Mouse (Mus musculus): ENCODE results near the gene Amph.
"Not testable (repeated sequence)": the region's sequence is repeated elsewhere in the genome, so short reads cannot be mapped to it uniquely, and the experiment has no call there.

Amph gene

DNA sequence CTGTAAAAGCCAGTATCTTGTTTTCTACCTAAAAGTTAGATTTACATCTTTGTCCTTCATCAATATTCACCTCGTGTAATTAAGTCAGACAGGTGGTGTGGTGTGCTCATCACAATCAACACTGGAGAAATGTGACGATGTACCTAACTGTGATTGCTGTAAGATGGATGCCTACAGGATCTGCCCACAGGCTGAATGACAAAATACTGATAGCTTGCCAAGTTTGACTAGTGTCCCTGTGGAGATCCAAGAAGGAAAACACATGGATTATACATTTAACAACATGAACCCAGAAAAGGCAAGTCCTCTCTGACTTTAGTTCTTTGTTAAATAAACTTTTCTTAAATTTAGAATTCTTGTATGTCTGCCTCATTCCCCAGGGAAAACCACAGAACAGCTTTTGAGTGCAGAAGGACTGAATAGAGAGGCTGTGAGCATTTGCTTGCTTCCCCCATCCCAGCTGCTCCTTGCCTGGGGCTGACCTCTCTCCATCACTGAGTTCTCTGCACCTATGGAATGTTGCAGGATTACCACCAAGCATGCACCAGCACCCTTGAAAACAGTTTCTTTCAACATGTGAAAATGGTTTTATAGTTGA lies 77.2 kb downstream of the Amph start:
- DNase-seq (ENCODE audit: low spot score in 2 of 2), result no peak

DNA sequence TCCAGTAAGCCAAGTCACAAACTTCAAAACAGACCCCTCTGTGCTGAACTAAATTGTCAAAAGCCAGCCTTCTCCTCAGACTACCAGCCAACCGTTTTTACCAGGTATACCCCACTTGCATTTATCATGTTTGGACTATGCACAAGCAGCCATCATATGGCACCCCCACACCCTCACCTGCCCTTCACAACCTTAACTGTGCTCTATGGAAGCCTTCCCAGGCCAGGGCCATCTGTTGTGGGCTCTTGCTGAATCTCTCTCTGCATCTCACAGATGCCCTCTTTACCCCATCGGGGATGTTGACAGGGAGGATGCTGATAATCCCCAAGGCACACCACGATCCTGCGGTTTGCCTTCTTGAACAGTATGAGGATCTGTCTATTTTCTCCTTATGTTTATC lies 77.9 kb downstream of the Amph start:
- DNase-seq (ENCODE audit: low spot score in 2 of 2), result no peak

- no peak for DNase-seq (ENCODE audit: low spot score in 2 of 2)
Observed at GRCm38 (mm10) chr13:19026923-19027322, 78.9 kb downstream of the Amph start.

DNA sequence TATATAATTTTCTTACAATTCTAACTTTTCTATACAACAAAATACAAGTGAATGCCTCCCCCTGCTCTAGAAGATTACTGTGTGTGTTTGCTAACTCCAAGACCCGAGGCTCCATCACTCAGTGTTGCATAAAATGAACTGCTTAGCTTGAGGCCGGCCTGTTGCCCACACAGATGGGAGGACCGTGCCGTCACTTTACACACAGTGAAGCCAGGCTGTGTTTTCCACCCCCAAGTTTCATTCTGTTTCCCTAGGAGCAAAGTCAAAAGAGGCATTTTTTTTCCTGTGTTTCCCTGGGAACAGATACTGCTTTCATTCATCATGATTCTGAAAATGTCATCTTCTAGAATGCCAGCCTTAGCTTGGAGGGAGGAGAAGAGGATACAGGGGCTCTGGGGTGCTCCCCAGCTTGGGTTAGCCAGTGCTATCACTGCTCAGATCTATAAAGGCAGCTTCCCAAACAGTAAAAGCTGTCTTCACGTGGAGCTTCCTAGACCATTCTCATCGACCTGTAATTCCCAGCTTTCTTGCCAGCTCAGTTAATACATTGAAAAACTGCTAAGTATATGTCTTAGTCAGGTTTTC lies 79.9 kb downstream of the Amph start:
- DNase-seq (ENCODE audit: low spot score in 2 of 2), result no peak

GRCm38 (mm10) chr13:19031916-19032688 lies 84.1 kb downstream of the Amph start:
- no peak for DNase-seq (ENCODE audit: low spot score in 2 of 2)

GRCm38 (mm10) chr13:19052090-19052489 lies 104.1 kb downstream of the Amph start:
- no peak for DNase-seq (ENCODE audit: low spot score in 2 of 2)

- DNase-seq (ENCODE audit: low spot score in 2 of 2), result no peak
Observed at GRCm38 (mm10) chr13:19054504-19054903, 106.5 kb downstream of the Amph start.

- DNase-seq (ENCODE audit: low spot score in 2 of 2), result no peak
Observed at GRCm38 (mm10) chr13:19072261-19072660, 124.3 kb downstream of the Amph start.

GRCm38 (mm10) chr13:19077427-19077826 lies 129.4 kb downstream of the Amph start:
- no peak for DNase-seq (ENCODE audit: low spot score in 2 of 2)

DNA sequence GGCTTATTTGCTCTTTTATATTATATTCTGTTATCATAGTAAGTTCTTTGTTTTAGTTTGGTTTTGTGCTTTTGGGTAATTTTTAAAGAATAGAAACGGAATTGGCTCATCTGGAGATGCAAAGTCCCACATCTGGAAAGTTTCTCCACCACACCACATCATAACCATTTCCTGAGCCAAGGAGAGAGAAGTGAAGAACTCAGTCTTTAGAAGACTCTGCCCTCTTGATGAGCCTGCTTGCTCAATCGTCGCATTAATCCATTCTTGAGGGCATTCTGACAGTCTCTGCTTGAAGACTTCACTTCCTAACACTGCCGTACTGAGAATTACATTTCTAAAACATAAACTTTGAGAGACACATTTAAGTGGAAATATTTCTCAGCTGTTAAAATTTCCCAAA lies 133.9 kb downstream of the Amph start:
- no peak for DNase-seq (ENCODE audit: low spot score in 2 of 2)

- no peak for DNase-seq (ENCODE audit: low spot score in 2 of 2)
Observed at GRCm38 (mm10) chr13:19094571-19094970, 146.6 kb downstream of the Amph start.

- DNase-seq (ENCODE audit: low spot score in 2 of 2), result no peak
Observed at GRCm38 (mm10) chr13:19097117-19097516, 149.1 kb downstream of the Amph start.

- no peak for DNase-seq (ENCODE audit: low spot score in 2 of 2)
Observed at GRCm38 (mm10) chr13:19101889-19102402, 153.9 kb downstream of the Amph start.

- DNase-seq (ENCODE audit: low spot score in 2 of 2), result no peak
Observed at GRCm38 (mm10) chr13:19106418-19106817, 158.4 kb downstream of the Amph start.

- no peak for DNase-seq (ENCODE audit: low spot score in 2 of 2)
Observed at GRCm38 (mm10) chr13:19109331-19109730, 161.3 kb downstream of the Amph start.

GRCm38 (mm10) chr13:19113034-19113922 lies 165.3 kb downstream of the Amph start:
- no peak for DNase-seq (ENCODE audit: low spot score in 2 of 2)

DNA sequence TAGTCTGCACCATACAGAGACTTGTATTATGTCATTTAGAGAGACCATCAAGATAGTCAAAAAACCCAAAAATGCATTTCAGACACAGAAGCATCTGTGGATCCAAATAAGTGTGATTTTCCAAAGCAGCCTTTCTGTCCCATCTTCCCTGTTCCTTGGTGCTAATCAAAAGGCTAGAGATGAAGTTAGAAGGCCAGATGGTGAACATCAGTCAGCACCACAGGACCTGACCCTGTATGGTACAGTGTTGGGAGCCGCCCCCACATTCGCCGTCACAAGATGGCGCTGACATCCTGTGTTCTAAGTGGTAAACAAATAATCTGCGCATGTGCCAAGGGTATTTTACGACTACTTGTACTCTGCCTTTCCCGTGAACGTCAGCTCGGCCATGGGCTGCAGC lies 166.8 kb downstream of the Amph start:
- not testable (repeated sequence) for DNase-seq (ENCODE audit: low spot score in 2 of 2)

- DNase-seq (ENCODE audit: low spot score in 2 of 2), result peak in 1 of 2 experiments; percentile 18
Observed at GRCm38 (mm10) chr13:19126912-19127552, 179.0 kb downstream of the Amph start.

DNA sequence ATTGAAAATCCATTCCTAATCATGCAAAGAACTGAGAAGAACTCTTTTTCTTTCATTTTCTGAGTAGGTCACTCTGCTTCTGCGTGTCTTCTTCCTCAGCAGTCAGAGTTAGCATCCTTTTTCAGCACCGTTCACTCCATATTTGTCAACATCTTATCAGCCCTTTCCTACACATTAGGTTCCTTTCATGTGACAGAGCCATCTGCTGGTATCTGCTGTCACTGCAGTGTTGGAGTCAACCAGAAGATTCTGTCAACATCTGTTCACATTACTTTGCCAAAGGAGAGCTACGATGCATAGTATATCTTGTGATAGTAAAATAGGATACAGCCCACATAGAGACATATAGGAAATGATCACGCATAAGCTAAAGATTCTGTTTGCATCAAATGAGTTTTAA lies 185.8 kb downstream of the Amph start:
- DNase-seq (ENCODE audit: low spot score in 2 of 2), result peak in 1 of 2 experiments; percentile 37

GRCm38 (mm10) chr13:19137212-19137611 lies 189.2 kb downstream of the Amph start:
- no peak for DNase-seq (ENCODE audit: low spot score in 2 of 2)

DNA sequence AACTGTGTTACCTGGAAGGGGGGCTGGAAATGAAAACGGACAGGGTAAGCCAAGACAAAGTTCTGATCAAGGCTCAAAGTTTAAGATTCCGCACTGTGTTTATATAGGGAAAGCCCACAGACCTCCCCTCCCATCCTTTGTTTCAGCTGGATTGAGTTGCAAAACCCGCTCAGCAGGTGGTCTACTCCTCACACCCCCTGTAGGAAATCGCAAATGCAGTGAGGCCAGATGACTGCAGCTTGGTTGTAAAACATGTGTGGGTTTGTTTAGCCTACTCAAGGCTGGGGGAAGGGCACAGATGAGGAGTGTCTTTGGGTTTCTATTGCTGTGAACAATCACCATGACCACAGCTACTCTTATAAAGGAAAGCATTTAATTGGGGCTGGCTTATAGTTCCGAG lies 189.9 kb downstream of the Amph start:
- DNase-seq (ENCODE audit: low spot score in 2 of 2), result no peak
